Mouse (Mus musculus): ENCODE data around the gene Cnot1.

Gene Cnot1

GRCm38 (mm10) chr8:95694631-95695030 lies 112.6 kb downstream of the Cnot1 start:
- DNase-seq (ENCODE audit: low read depth in 1 of 2, low spot score in 2 of 2), result no peak

- DNase-seq (ENCODE audit: low read depth in 1 of 2, low spot score in 2 of 2), result no peak
Measured at GRCm38 (mm10) chr8:95690929-95691541, 116.2 kb downstream of the Cnot1 start.

- no peak for DNase-seq (ENCODE audit: low read depth in 1 of 2, low spot score in 2 of 2)
Measured at GRCm38 (mm10) chr8:95688073-95688672, 119.1 kb downstream of the Cnot1 start.

- DNase-seq (ENCODE audit: low read depth in 1 of 2, low spot score in 2 of 2), result no peak
Measured at GRCm38 (mm10) chr8:95678024-95678611, 129.1 kb downstream of the Cnot1 start.

- no peak for DNase-seq (ENCODE audit: low read depth in 1 of 2, low spot score in 2 of 2)
Measured at GRCm38 (mm10) chr8:95677591-95678023, 129.7 kb downstream of the Cnot1 start.

GRCm38 (mm10) chr8:95676631-95677030 lies 130.6 kb downstream of the Cnot1 start, which contains the start of gene Ndrg4:
Ndrg4 (plus strand) TSS chr8:95676980.
- no peak for DNase-seq (ENCODE audit: low read depth in 1 of 2, low spot score in 2 of 2)

GRCm38 (mm10) chr8:95672811-95673210 lies 134.5 kb downstream of the Cnot1 start:
- no peak for DNase-seq (ENCODE audit: low read depth in 1 of 2, low spot score in 2 of 2)

- DNase-seq (ENCODE audit: low read depth in 1 of 2, low spot score in 2 of 2), result no peak
Measured at GRCm38 (mm10) chr8:95671861-95672260, 135.4 kb downstream of the Cnot1 start.

- DNase-seq (ENCODE audit: low read depth in 1 of 2, low spot score in 2 of 2), result no peak
Measured at GRCm38 (mm10) chr8:95669967-95670366, 137.3 kb downstream of the Cnot1 start.
